Mouse (Mus musculus) left cerebral cortex, adult 2 months (tissue): ENCODE measurements at regions not wholly inside any gene's neighbourhood (a gene's known extent, or its start where the extent isn't known, plus 50 kb on each side); places are given as distances from the start of the nearest gene placed in this dataset.

Experiments used
- DNase-seq, 2 experiments: peaks; one replicate each; pipeline ENCODE4 v3.0.0; 2021 to 2022; ENCODE audit warnings: low spot score in 2 of 2, mixed read lengths in 1 of 2; ENCODE audit errors: extremely low spot score in 1 of 2
- H3K27ac ChIP-seq: fragments of 200-600 bp; 2 replicates; pipeline ENCODE4 v1.8.1; 2022
- H3K4me3 ChIP-seq: fragments of 200-600 bp; 2 replicates; pipeline ENCODE4 v1.8.1; 2022
- CTCF ChIP-seq: fragments of 200-600 bp; IDR thresholded peaks from 2 replicates; pipeline ENCODE4 v1.8.1; 2022; ENCODE audit warnings: antibody characterized with exemption, mild to moderate bottlenecking, moderate library complexity
- intact Hi-C: fragments of 180-260 bp; cut with DNase I; formaldehyde crosslinking; loops from one replicate; pipeline ENCODE4 v1.15.1; 2025

DNA sequence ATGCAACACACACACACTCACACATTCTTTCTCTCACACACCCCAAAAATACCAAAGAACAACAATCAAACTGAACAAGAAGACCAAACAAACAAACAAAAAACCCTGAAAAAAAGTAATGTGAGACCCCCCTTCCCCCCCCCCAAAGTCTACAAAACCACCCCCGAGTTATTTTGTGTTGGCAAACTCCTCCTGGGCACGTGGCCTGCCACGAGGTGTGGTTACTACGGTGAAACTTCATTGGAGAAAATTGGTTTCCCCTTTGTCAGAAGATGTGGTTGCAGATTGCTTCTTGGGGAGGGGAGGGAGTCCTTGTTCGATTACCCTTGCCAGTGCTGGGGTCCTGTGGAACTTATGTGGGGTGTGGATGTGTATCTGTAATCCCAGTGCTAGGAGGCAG is 82.3 kb upstream of the S1pr3 start:
- Histone ChIP-seq H3K4me3 (no peak overlapping the region), H3K27ac (no peak overlapping the region)
- TF ChIP-seq CTCF: no peak
- intact Hi-C loops: no loop called here
- no peak for DNase-seq

DNA sequence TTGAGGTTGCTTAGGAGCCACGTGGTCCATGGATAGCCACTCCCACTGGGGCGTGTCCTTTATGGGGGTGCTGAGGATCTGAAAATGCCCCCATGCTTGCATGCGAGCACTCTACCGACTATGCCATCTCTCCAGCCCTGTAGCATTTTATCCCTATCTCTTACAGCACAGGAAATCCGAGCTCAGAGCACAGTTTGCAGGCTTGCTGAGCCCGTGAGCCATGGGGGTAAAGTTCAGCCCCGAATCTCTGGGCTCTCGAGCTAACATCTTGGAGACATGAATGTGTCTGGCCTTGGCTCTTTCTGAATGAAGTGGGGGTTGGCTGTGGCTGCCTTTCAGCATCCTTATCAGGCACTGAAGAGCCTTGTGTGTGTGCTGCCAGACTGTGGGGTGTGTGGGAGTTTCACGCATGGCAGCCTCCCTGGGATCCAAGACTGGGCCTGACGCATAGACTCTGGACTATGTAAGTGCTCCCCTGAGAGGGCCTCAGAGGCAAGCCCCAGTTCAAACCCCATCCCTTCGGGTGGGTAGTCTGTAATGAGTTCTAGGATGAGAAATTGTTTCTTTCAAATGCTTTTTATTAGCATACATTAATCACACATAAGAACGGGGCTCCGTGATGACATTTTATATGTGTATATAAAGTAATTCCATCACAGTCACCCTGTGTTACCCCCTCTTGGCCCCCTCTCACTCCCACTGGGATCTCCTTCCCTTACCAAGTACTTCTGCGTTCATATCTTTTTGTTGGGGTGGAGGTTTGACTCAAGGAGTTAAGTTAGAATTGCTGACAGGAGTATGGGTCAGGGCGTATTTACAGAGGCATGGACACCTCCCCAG is 80.1 kb upstream of the S1pr3 start:
- intact Hi-C loops: no loop called here
- no peak overlapping the region for H3K4me3 ChIP-seq
- no peak for TF ChIP-seq CTCF
- H3K27ac ChIP-seq: no peak overlapping the region
- peak; percentile 20 to 41 for DNase-seq

DNA sequence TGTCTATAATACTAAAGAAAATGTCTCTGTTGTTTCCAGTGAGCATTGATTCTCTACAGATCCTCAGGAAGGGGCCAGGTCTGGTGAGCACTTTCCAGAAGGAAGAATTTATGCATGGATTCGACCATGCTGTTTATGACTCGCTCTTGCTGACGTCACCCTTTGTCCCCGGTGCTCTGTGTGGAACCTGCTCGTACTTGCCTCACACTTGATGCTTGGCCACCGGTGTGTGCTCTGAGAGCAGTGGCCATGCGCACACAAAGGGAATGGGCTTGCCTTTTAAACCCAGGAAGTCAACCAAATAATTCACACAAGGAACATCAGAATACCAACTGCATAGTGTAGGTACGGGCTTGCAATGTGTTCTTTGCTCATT is 79.5 kb upstream of the S1pr3 start:
- no peak for TF ChIP-seq CTCF
- no peak overlapping the region for H3K4me3 ChIP-seq
- intact Hi-C loops: no loop called here
- no peak for DNase-seq
- no peak overlapping the region for H3K27ac ChIP-seq

DNA sequence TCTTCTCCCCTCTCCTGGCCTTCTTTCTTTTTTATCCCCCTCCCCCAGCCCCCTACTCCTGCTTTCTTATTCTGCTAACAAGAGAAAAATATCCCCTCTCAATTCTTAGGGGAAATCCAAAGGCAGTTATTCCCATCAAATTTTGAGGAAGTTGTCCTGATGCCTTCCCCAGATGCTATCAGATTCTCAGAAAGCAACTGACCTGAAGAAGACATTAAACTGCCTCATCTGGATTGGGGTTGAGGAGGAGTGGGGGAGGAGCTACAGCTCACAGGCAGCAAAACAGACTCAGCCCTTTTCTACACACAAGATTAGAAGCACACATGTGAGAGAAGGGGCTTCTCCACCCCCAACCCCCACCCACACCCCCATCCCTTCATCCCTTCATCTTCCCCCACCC is 78.7 kb upstream of the S1pr3 start:
- Histone ChIP-seq H3K27ac (no peak overlapping the region), H3K4me3 (no peak overlapping the region)
- no peak for TF ChIP-seq CTCF
- DNase-seq: no peak
- intact Hi-C loops: no loop called here

DNA sequence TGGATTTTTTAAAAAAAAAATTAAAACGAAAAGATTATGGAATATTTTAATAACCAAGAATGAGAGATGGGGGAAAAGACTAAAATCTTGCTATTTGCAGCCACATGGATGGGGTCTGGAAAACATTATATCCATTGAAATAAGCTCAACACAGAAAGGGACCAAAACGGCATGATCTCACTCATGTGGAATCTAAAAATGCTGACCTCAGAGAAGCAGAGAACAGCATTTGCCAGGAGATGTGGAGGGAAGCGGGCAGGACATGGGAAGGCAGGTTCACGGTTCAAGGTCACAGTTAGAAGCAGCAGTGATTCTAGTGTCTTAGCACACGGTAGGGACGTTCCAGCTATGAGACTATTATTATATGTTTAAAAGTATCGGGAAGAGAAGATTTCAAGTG is 76.2 kb upstream of the S1pr3 start:
- Histone ChIP-seq H3K27ac (no peak overlapping the region), H3K4me3 (no peak overlapping the region)
- intact Hi-C loops: no loop called here
- no peak for DNase-seq
- TF ChIP-seq CTCF: no peak

DNA sequence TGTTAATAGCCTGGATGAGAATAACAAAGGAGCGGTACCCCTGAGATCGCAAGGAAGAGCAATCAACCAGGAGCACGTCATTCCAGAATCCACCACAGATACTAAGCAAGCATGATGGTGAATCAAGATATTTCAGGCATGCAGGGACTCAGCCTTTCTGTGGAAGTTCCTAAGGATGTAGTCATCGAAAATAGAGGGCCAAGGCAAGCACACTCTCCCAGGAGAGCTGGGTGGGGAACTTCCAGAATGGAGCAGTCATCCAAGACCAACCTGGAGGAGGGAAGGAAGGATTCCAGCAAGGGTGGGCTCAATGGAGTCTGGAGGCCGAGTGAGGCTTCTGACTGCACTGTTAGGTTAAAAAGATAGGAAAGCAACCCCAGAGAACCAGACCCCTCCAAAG is 75.0 kb upstream of the S1pr3 start:
- no peak for DNase-seq
- no peak overlapping the region for H3K4me3 ChIP-seq
- H3K27ac ChIP-seq: no peak overlapping the region
- intact Hi-C loops: no loop called here
- no peak for TF ChIP-seq CTCF

DNA sequence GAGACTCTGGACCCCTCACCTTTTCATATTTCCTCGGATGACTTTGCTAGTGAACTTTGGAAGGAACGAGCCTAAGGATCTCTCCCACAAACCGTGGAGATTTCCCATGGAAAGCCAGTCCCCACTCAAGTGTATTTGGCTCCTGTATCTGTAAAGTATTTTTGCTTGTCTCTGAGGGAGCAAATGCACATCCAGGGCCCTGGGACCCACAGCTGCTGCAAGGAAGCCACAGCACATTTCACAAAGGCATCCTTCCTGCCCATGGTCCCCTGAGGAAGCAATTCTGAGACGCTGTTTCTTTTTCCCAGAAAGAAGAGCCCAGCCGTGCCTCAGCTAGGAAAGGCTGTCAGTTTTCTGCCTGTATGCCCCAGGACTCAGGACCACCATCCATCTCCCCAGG is 71.7 kb upstream of the S1pr3 start:
- intact Hi-C loops: loop anchor here (5.0 kb wide), 1 partner anchor 66 kb away; no protein-coding TSS in a partner anchor
- Histone ChIP-seq H3K4me3 (no peak overlapping the region), H3K27ac (no peak overlapping the region)
- DNase-seq: no peak
- no peak for TF ChIP-seq CTCF

DNA sequence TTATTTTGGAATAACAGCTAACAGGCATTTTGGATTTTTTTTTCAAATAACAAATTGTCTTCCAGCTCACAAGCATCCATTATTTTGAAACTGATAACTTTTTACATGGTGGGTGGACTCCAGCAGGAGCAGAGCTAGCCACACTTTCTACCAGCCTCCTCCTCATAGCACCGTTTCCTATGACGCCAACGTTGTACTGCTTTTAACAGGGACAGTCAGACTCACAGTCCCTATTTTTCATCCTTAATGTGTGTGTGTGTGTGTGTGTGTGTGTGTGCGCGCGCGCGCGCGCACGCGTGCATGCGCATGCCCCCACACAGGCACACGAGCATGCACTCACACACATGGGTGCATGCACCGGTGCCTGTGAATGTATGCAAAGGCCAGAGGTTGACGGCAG is 70.5 kb upstream of the S1pr3 start:
- intact Hi-C loops: loop anchor here (5.0 kb wide), 1 partner anchor 64 kb away; no protein-coding TSS in a partner anchor
- DNase-seq: no peak
- no peak for TF ChIP-seq CTCF
- Histone ChIP-seq H3K27ac (no peak overlapping the region), H3K4me3 (no peak overlapping the region)

DNA sequence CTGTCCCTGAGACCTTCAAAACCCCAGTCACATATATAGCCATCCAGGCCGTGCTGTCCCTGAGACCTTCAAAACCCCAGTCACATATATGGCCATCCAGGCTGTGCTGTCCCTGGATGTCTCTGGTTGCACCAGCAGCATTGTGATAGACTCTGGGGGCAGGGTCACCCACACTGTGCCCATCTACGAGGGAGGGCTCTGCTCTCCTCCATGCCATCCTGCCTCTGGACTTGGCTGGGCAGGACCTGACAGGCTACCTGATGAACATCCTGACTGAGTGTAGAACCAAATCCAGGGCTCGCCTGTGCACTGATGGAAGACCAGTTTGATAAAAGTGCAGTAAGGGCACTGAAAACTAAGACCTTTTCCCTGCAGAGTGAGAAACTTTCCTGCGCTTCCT is 63.1 kb upstream of the S1pr3 start:
- no peak overlapping the region for H3K4me3 ChIP-seq
- no peak for DNase-seq
- intact Hi-C loops: no loop called here
- no peak overlapping the region for H3K27ac ChIP-seq
- no peak for TF ChIP-seq CTCF

DNA sequence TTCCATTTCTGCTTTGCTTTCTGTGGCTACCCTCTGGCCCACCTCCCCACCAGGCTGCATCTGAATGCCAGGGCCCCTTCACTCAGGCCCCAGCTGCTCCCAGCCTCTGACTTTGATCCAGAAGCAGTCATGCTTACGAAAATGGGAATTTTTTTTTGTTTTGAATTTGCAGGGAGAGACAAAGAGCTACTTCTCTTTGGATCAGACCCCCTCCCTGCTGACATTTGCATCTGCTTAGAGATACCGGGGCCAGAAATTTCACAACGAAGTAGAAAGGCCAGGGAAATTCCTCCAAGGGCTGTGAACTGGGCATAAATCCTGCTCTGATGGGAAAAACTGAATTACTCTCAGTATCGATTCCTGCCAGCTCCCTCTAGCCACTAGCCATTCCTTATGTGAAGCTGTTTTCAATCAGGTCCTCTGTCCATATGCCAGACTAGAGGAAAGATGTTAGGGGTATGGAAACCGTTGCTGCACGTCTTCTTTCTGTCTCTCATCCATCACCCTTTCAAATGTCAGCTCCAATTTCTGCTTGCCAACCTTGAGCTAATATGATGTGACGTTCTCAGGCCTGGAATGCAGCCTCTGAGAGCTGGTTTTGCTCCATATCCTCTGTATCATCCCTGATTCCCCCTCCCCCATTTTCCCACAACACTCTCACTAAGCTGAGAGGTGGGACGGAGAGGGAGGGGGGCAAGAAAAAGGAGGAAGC is 62.4 kb upstream of the S1pr3 start:
- H3K4me3 ChIP-seq: no peak overlapping the region
- no peak overlapping the region for H3K27ac ChIP-seq
- DNase-seq: no peak
- no peak for TF ChIP-seq CTCF
- intact Hi-C loops: no loop called here

DNA sequence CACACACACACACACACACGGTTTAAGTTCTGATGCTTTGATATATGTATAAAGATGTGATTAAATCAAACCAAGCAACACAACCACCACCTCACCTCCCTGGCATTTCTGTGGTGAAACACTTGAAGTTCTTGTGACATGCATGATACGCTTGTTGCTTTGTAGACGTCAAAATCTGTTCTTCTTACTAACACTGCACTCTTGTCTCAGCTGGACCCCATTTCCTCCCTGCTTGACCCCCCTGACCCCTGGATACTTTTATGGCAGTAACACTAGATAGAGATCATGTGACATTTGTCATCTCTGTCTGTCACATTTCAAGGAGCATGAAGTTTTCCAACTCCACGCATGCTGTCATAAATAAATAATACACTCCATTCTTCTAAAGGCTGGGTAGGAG is 59.7 kb upstream of the S1pr3 start:
- Histone ChIP-seq H3K4me3 (no peak overlapping the region), H3K27ac (no peak overlapping the region)
- no peak for DNase-seq
- intact Hi-C loops: no loop called here
- TF ChIP-seq CTCF: no peak

DNA sequence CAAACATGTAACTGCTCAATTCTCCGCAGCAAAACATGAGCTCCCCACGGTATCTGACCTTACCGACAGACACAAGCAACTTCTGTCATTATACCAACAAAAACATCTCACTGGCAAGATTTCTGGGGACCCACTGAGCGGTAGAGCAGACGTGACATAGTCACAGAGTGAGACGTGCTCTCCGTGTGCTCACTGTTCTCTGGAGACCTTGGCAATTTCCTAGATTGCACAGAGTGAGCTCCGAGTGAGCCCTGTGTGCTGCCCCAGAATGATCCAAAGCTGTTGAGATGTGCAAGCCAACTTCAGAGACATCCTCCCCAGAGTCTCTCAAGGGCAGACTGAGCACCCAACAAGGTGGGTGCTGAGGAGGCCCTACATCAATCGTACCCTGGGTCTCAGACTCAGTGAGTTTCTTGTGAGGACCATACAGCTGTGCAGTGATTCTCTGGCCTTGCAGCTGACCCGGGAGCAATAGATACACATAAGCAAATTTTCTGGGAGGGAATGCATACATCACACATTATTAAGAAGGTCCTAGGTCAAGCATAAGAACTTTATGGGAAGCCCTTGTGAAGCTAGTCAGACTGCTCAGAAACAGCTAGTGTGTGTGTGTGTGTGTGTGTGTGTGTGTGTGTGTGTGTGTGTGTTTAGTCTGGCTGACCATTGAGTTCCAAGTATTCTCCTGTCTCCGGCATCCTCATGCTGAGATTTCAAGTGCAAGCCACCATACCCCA is 58.5 kb upstream of the S1pr3 start:
- no peak overlapping the region for H3K27ac ChIP-seq
- DNase-seq: no peak
- intact Hi-C loops: no loop called here
- no peak overlapping the region for H3K4me3 ChIP-seq
- TF ChIP-seq CTCF: no peak
